Mouse (Mus musculus) kidney, embryonic 15.5 days (tissue): ENCODE measurements at regions not wholly inside any gene's neighbourhood (a gene's known extent, or its start where the extent isn't known, plus 50 kb on each side); places are given as distances from the start of the nearest gene placed in this dataset.
A peak's percentile ranks its signal among the peaks of the same experiment; 100 is the strongest.

Experiments
- ATAC-seq: fragments of 200-750 bp; cut with Nextera tagmentation; replicated peaks from 2 replicates; pipeline ENCODE4 v1.8.0; 2017; ENCODE audit warnings: moderate TSS enrichment; ENCODE audit not compliant: low FRiP score
- H3K27ac ChIP-seq: fragments of 300-500 bp; sonication (generic); 2 replicates; pipeline ENCODE4 v1.5.1; 2015; ENCODE audit warnings: mild to moderate bottlenecking, inconsistent platforms
- H3K27me3 ChIP-seq: fragments of 300-500 bp; sonication (generic); 2 replicates; pipeline ENCODE4 v1.6.1; 2015; ENCODE audit warnings: inconsistent platforms
- H3K36me3 ChIP-seq: fragments of 300-500 bp; sonication (generic); 2 replicates; pipeline ENCODE4 v1.6.1; 2015; ENCODE audit warnings: inconsistent platforms
- H3K4me1 ChIP-seq: fragments of 300-500 bp; sonication (generic); 2 replicates; pipeline ENCODE4 v1.6.1; 2015; ENCODE audit warnings: inconsistent platforms
- H3K4me2 ChIP-seq: fragments of 300-500 bp; sonication (generic); 2 replicates; pipeline ENCODE4 v1.6.1; 2015; ENCODE audit warnings: moderate library complexity, mild to moderate bottlenecking, inconsistent platforms
- H3K4me3 ChIP-seq: fragments of 300-500 bp; sonication (generic); replicated peaks from 2 replicates; pipeline ENCODE4 v1.5.1; 2015; ENCODE audit warnings: mild to moderate bottlenecking, inconsistent platforms
- H3K9ac ChIP-seq: fragments of 300-500 bp; sonication (generic); 2 replicates; pipeline ENCODE4 v1.6.1; 2015; ENCODE audit warnings: mild to moderate bottlenecking, inconsistent platforms
- H3K9me3 ChIP-seq: fragments of 300-500 bp; sonication (generic); replicated peaks from 2 replicates; pipeline ENCODE4 v1.6.1; 2016; ENCODE audit warnings: inconsistent platforms
- whole genome bisulfite sequencing: fragments of 180-500 bp; shearing (Covaris S2); methylation state at CpG from one replicate; pipeline ENCODE4 v1.1.7; 2015; ENCODE audit warnings: mixed read lengths; 5-methylcytosine and 5-hydroxymethylcytosine counted together

GRCm38 (mm10) chr4:83915871-83916270, 390.5 kb downstream of the Ccdc171 start:
- 0 out of 2 replicates have a peak, but pooled peaks have one; percentile 46 for ATAC-seq
- Histone ChIP-seq H3K27ac (no peak overlapping the region), H3K9ac (no peak overlapping the region), H3K4me3 (no peak overlapping the region), H3K4me2 (no peak overlapping the region), H3K27me3 (no peaks in the 10 kb centered on the region), H3K36me3 (no peaks in the 10 kb centered on the region), H3K9me3 (no peaks in the 10 kb centered on the region), H3K4me1 (peaks cover 7% of the 10 kb centered on the region)
- 47% methylated on average over 4 of the region's 4 CpGs for WGBS

GRCm38 (mm10) chr4:83917009-83917408, 391.7 kb downstream of the Ccdc171 start:
- Histone ChIP-seq H3K27me3 (no peaks in the 10 kb centered on the region), H3K9ac (no peak overlapping the region), H3K4me1 (peaks cover 7% of the 10 kb centered on the region), H3K36me3 (no peaks in the 10 kb centered on the region), H3K27ac (no peak overlapping the region), H3K4me2 (no peak overlapping the region), H3K4me3 (no peak overlapping the region), H3K9me3 (no peaks in the 10 kb centered on the region)
- WGBS: 78% methylated on average over 4 of the region's 4 CpGs
- ATAC-seq: no peak

GRCm38 (mm10) chr4:83918093-83918492, 392.7 kb downstream of the Ccdc171 start:
- WGBS: 42% methylated on average over 3 of the region's 3 CpGs
- Histone ChIP-seq H3K27me3 (no peaks in the 10 kb centered on the region), H3K9ac (no peak overlapping the region), H3K9me3 (no peaks in the 10 kb centered on the region), H3K4me2 (no peak overlapping the region), H3K4me1 (peaks cover 7% of the 10 kb centered on the region), H3K4me3 (no peak overlapping the region), H3K27ac (no peak overlapping the region), H3K36me3 (no peaks in the 10 kb centered on the region)
- 0 out of 2 replicates have a peak, but pooled peaks have one; percentile 29 for ATAC-seq

- Histone ChIP-seq H3K27me3 (no peaks in the 10 kb centered on the region), H3K27ac (no peak overlapping the region), H3K9me3 (no peaks in the 10 kb centered on the region), H3K36me3 (no peaks in the 10 kb centered on the region), H3K4me3 (no peak overlapping the region), H3K9ac (no peak overlapping the region), H3K4me1 (peaks cover 7% of the 10 kb centered on the region), H3K4me2 (no peak overlapping the region)
- 79% methylated on average over 1 of the region's 1 CpGs for WGBS
- no peak for ATAC-seq
These were observed 393.7 kb downstream of the Ccdc171 start for GRCm38 (mm10) chr4:83919041-83919440.

- H3K4me3 ChIP-seq: no peak overlapping the region
- H3K36me3 ChIP-seq: no peaks in the 10 kb centered on the region
- H3K4me2 ChIP-seq: no peak overlapping the region
- H3K9me3 ChIP-seq: no peaks in the 10 kb centered on the region
- H3K9ac ChIP-seq: no peak overlapping the region
- ATAC-seq: peak; percentile 66
- 48% methylated on average over 8 of the region's 8 CpGs for WGBS
- H3K4me1 ChIP-seq: peaks cover 17% of the 10 kb centered on the region
- peak overlapping the region; percentile 65; the same call in 1 of the 2 replicates for H3K27ac ChIP-seq
- no peaks in the 10 kb centered on the region for H3K27me3 ChIP-seq
These were observed 399.9 kb downstream of the Ccdc171 start for GRCm38 (mm10) chr4:83925118-83925842.

- peak overlapping the region; percentile 65 for H3K27ac ChIP-seq
- H3K4me3 ChIP-seq: no peak overlapping the region
- peak overlapping the region; percentile 7; the same call in 1 of the 2 replicates for H3K4me2 ChIP-seq
- no peaks in the 10 kb centered on the region for H3K9me3 ChIP-seq
- H3K4me1 ChIP-seq: peaks cover 17% of the 10 kb centered on the region
- WGBS: 12% methylated on average over 11 of the region's 11 CpGs
- no peaks in the 10 kb centered on the region for H3K27me3 ChIP-seq
- ATAC-seq: peak; percentile 81
- no peaks in the 10 kb centered on the region for H3K36me3 ChIP-seq
- no peak overlapping the region for H3K9ac ChIP-seq
These were observed 400.9 kb downstream of the Ccdc171 start for GRCm38 (mm10) chr4:83926195-83926731.

- Histone ChIP-seq H3K4me2 (no peak overlapping the region), H3K4me1 (peaks cover 12% of the 10 kb centered on the region), H3K9me3 (no peaks in the 10 kb centered on the region), H3K9ac (no peak overlapping the region), H3K36me3 (no peaks in the 10 kb centered on the region), H3K27me3 (no peaks in the 10 kb centered on the region), H3K27ac (peak overlapping the region; percentile 57), H3K4me3 (no peak overlapping the region)
- no peak for ATAC-seq
- 24% methylated on average over 8 of the region's 8 CpGs for WGBS
These were observed 406.7 kb downstream of the Ccdc171 start for GRCm38 (mm10) chr4:83931897-83932654.

- Histone ChIP-seq H3K27me3 (no peaks in the 10 kb centered on the region), H3K4me2 (peak overlapping the region; percentile 39), H3K9me3 (no peaks in the 10 kb centered on the region), H3K9ac (no peak overlapping the region), H3K4me3 (no peak overlapping the region), H3K36me3 (no peaks in the 10 kb centered on the region), H3K27ac (peak overlapping the region; percentile 71), H3K4me1 (peaks cover 15% of the 10 kb centered on the region)
- peak; percentile 61 for ATAC-seq
- 42% methylated on average over 9 of the region's 9 CpGs for WGBS
These were observed 416.3 kb downstream of the Ccdc171 start for GRCm38 (mm10) chr4:83941693-83942092.

GRCm38 (mm10) chr4:83949612-83950011, 424.3 kb downstream of the Ccdc171 start:
- H3K27ac ChIP-seq: no peak overlapping the region
- no peak overlapping the region for H3K9ac ChIP-seq
- no peak overlapping the region for H3K4me3 ChIP-seq
- no peaks in the 10 kb centered on the region for H3K27me3 ChIP-seq
- no peaks in the 10 kb centered on the region for H3K9me3 ChIP-seq
- H3K4me2 ChIP-seq: no peak overlapping the region
- no peaks in the 10 kb centered on the region for H3K36me3 ChIP-seq
- no peak for ATAC-seq
- WGBS: 91% methylated on average over 2 of the region's 2 CpGs
- peaks cover 8% of the 10 kb centered on the region; the same call in 1 of the 2 replicates for H3K4me1 ChIP-seq

- Histone ChIP-seq H3K27ac (no peak overlapping the region), H3K9me3 (no peaks in the 10 kb centered on the region), H3K4me1 (peaks cover 8% of the 10 kb centered on the region; the same call in 1 of the 2 replicates), H3K36me3 (no peaks in the 10 kb centered on the region), H3K4me3 (no peak overlapping the region), H3K9ac (no peak overlapping the region), H3K27me3 (no peaks in the 10 kb centered on the region), H3K4me2 (no peak overlapping the region)
- ATAC-seq: no peak
- WGBS: 78% methylated on average over 10 of the region's 10 CpGs
These were observed 425.6 kb downstream of the Ccdc171 start for GRCm38 (mm10) chr4:83950809-83951409.

- Histone ChIP-seq H3K9me3 (0 out of 2 replicates have a peak, but pooled peaks cover 5% of the 10 kb centered on the region), H3K36me3 (no peaks in the 10 kb centered on the region), H3K4me3 (no peak overlapping the region), H3K4me1 (peaks cover 10% of the 10 kb centered on the region), H3K9ac (no peak overlapping the region), H3K27ac (no peak overlapping the region), H3K4me2 (no peak overlapping the region), H3K27me3 (no peaks in the 10 kb centered on the region)
- no peak for ATAC-seq
- WGBS: 89% methylated on average over 12 of the region's 12 CpGs
These were observed 431.0 kb downstream of the Ccdc171 start for GRCm38 (mm10) chr4:83956252-83956904.
